Mouse (Mus musculus): ENCODE data around the gene Cbln4.

Gene Cbln4

GRCm38 (mm10) chr2:172043235-172043610, at the start of gene Cbln4:
Cbln4 (minus strand) TSS chr2:172043466.
- DNase-seq: peak; percentile 34

GRCm38 (mm10) chr2:172078596-172078995, 35.3 kb upstream of the Cbln4 start:
- DNase-seq: no peak

- no peak for DNase-seq
Measured at GRCm38 (mm10) chr2:172076295-172076694, 33.0 kb upstream of the Cbln4 start.

- no peak for DNase-seq
Measured at GRCm38 (mm10) chr2:172062876-172063275, 19.6 kb upstream of the Cbln4 start.

GRCm38 (mm10) chr2:172059747-172060146, 16.5 kb upstream of the Cbln4 start:
- DNase-seq: no peak

- no peak for DNase-seq
Measured at GRCm38 (mm10) chr2:172058936-172059665, 15.8 kb upstream of the Cbln4 start.

GRCm38 (mm10) chr2:172046002-172046401, 2.7 kb upstream of the Cbln4 start:
- no peak for DNase-seq

- peak; percentile 35 for DNase-seq
Measured at GRCm38 (mm10) chr2:172042607-172043234, 545 bp downstream of the Cbln4 start.

- DNase-seq: peak; percentile 68
Measured at GRCm38 (mm10) chr2:172042125-172042524, 1.1 kb downstream of the Cbln4 start.

- DNase-seq: peak; percentile 16
Measured at GRCm38 (mm10) chr2:172040859-172041258, 2.4 kb downstream of the Cbln4 start.

GRCm38 (mm10) chr2:172039601-172040000, 3.7 kb downstream of the Cbln4 start:
- DNase-seq: no peak

- DNase-seq: no peak
Measured at GRCm38 (mm10) chr2:172034281-172034680, 9.0 kb downstream of the Cbln4 start.

- no peak for DNase-seq
Measured at GRCm38 (mm10) chr2:172025459-172026130, 17.7 kb downstream of the Cbln4 start.

GRCm38 (mm10) chr2:172006726-172007125, 36.5 kb downstream of the Cbln4 start:
- DNase-seq: no peak

GRCm38 (mm10) chr2:172005970-172006369, 37.3 kb downstream of the Cbln4 start:
- DNase-seq: no peak

GRCm38 (mm10) chr2:172004029-172004984, 39.0 kb downstream of the Cbln4 start:
- no peak for DNase-seq

GRCm38 (mm10) chr2:171996979-171997686, 46.1 kb downstream of the Cbln4 start:
- no peak for DNase-seq

- no peak for DNase-seq
Measured at GRCm38 (mm10) chr2:171994861-171995260, 48.4 kb downstream of the Cbln4 start.

- no peak for DNase-seq
Measured at GRCm38 (mm10) chr2:171994240-171994639, 49.0 kb downstream of the Cbln4 start.

- DNase-seq: no peak
Measured at GRCm38 (mm10) chr2:171986686-171987085, 56.6 kb downstream of the Cbln4 start.

Data from right cerebral cortex, adult 18-20 months (tissue).